In the genomic region with DNA sequence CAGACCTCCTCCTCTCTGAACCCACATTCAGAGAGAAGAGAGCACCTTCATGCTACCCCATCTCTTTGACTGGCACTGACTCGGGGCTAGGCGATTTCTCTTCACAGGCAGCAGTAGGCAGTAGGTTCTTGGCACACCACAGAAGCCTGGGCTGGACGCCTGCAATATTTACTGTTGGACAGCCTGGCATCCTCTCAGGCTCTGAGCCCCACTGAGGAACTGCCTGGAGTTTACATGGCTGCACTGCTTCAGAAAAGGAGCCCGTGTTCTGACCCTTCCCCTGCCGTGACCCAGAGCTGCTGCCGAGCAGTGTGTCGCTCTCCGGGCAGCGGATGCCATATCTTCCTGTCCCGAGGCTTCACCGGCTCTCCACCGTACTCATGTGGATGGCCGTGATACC, we compare ENCODE assay signal across 14 mouse cellular contexts.
"Had no signal": no experiment of that assay in that cellular context is flagged by ENCODE, and none has a peak within 500 bp of the region (broad histone marks: within the 10 kb centered on the region; RNA-seq: fewer than 3 reads in every experiment).

No protein-coding gene starts in this region.

- H3K9me3 ChIP-seq: midbrain, embryonic 15.5 days had no signal

- H3K9ac ChIP-seq: kidney, embryonic 15.5 days; liver, embryonic 15.5 days; midbrain, embryonic 15.5 days; neural tube, embryonic 12.5 days had no signal

- DNase-seq: kidney, adult 2 months; kidney, postnatal 14 days; left cerebral cortex, postnatal 4 days; lung, adult 2 months; spleen, adult 18-20 months; thymus, adult 18-20 months; thymus, postnatal 14 days had no signal

- H3K27me3 ChIP-seq: kidney, embryonic 15.5 days; liver, embryonic 15.5 days; midbrain, embryonic 15.5 days; neural tube, embryonic 12.5 days had no signal

- H3K4me2 ChIP-seq: kidney, embryonic 15.5 days; liver, embryonic 11.5 days; liver, embryonic 15.5 days; midbrain, embryonic 15.5 days; neural tube, embryonic 12.5 days had no signal

- ATAC-seq: lung, postnatal 0 days; midbrain, embryonic 15.5 days had no signal

- H3K4me3 ChIP-seq: kidney, embryonic 15.5 days; liver, embryonic 15.5 days; midbrain, embryonic 15.5 days; neural tube, embryonic 12.5 days had no signal

- H3K27ac ChIP-seq: kidney, embryonic 15.5 days; liver, embryonic 15.5 days; macrophage; midbrain, embryonic 15.5 days; neural tube, embryonic 12.5 days had no signal

- H3K4me1 ChIP-seq: kidney, embryonic 15.5 days; liver, embryonic 15.5 days; midbrain, embryonic 15.5 days; neural tube, embryonic 12.5 days had no signal

- H3K36me3 ChIP-seq: liver, embryonic 15.5 days; midbrain, embryonic 15.5 days had no signal
